In the genomic region with DNA sequence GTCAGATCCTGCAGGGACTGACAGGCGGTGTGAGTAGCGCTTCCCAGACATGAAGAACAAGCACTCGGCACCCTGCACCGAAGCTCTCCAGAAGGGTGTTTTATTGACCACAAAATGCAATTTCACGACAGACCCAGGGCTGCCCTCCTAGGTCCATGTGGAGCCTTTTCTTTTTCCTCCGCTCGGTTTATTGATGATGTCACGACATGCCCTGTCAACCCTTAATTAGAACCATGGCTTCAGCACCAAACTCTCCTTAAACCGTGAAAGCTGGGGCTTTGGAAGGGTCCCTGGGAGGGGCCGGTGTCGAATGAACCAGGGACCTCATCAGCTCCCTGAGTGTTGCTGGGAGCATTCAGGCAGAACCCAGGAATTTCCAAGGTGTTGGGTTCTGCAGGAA, we compare ENCODE assay signal across 26 mouse cellular contexts.
DNase-seq lines count a peak whose midpoint lies in the region; ATAC-seq and TF ChIP-seq lines count a peak whose summit lies in the region.
"Had no signal": no experiment of that assay in that cellular context is flagged by ENCODE, and none has a peak within 500 bp of the region (broad histone marks: within the 10 kb centered on the region; RNA-seq: fewer than 3 reads in every experiment).

No protein-coding gene starts in this region.

- peaks cover 26% of the 10 kb centered on the region for H3K4me1 ChIP-seq in heart, embryonic 12.5 days (replicated peaks)
- H3K4me1 ChIP-seq in G1E (ENCODE audit: insufficient read depth, low read depth, low read length) = no peaks in the 10 kb centered on the region
- peaks cover 64% of the 10 kb centered on the region for H3K4me1 ChIP-seq in embryonic facial prominence, embryonic 10.5 days
- peaks cover 18% of the 10 kb centered on the region for H3K4me1 ChIP-seq in limb, embryonic 11.5 days (ENCODE audit: control insufficient read depth, insufficient read depth, low read length)
- H3K4me1 ChIP-seq in liver, embryonic 12.5 days = no peaks in the 10 kb centered on the region
- H3K4me1 ChIP-seq: forebrain, embryonic 15.5 days had no signal

- intact Hi-C loops in heart, postnatal 10 days (cut with DNase I) = no loop called here

- H3K9ac ChIP-seq in heart, embryonic 12.5 days = no peak overlapping the region
- H3K9ac ChIP-seq in limb, embryonic 11.5 days (ENCODE audit: low read length) = no peak overlapping the region
- H3K9ac ChIP-seq in liver, embryonic 12.5 days = no peak overlapping the region
- H3K9ac ChIP-seq: embryonic facial prominence, embryonic 15.5 days; forebrain, embryonic 15.5 days; heart, embryonic 15.5 days; hindbrain, embryonic 14.5 days; midbrain, embryonic 13.5 days had no signal

- no peak for DNase-seq in heart, postnatal 10 days
- no peak for DNase-seq in G1E (ENCODE audit: low spot score)
- peak; percentile 49 for DNase-seq in embryonic facial prominence, embryonic 10.5 days (ENCODE audit: low spot score)
- no peak for DNase-seq in limb, embryonic 11.5 days (ENCODE audit: low spot score)
- DNase-seq in urinary bladder, adult 2 months (ENCODE audit: low spot score) = no peak
- DNase-seq in cerebellum, adult 9-11 months = no peak
- DNase-seq: adrenal gland, postnatal 14 days; cerebellum, adult 2 months; cerebellum, postnatal 36 days; gastrocnemius, postnatal 25 days; heart, adult 18-20 months; heart, postnatal 4 days; kidney, adult 2 months; kidney, postnatal 4 days; lung, adult 18-20 months; lung, postnatal 14 days; thymus, adult 2 months had no signal

- peaks cover 43% of the 10 kb centered on the region for H3K27me3 ChIP-seq in heart, embryonic 12.5 days (replicated peaks)
- no peaks in the 10 kb centered on the region; the same call in 1 of the 2 replicates for H3K27me3 ChIP-seq in G1E (ENCODE audit: insufficient read depth, low read length)
- peaks cover 93% of the 10 kb centered on the region for H3K27me3 ChIP-seq in embryonic facial prominence, embryonic 10.5 days (replicated peaks; ENCODE audit: low read depth, poor library complexity, severe bottlenecking)
- peaks cover 28% of the 10 kb centered on the region for H3K27me3 ChIP-seq in limb, embryonic 11.5 days (ENCODE audit: control insufficient read depth, insufficient read depth, low read length)
- peaks cover 55% of the 10 kb centered on the region for H3K27me3 ChIP-seq in liver, embryonic 12.5 days (replicated peaks)
- H3K27me3 ChIP-seq: forebrain, embryonic 15.5 days had no signal

- 29% methylated on average over 11 of the region's 11 CpGs for WGBS in heart, embryonic 12.5 days
- WGBS in embryonic facial prominence, embryonic 10.5 days = 30% methylated on average over 11 of the region's 11 CpGs
- 5% methylated on average over 11 of the region's 11 CpGs for WGBS in limb, embryonic 11.5 days
- WGBS in liver, embryonic 12.5 days (ENCODE audit: insufficient replicate concordance) = 52% methylated on average over 11 of the region's 11 CpGs

- H3K27ac ChIP-seq in heart, embryonic 12.5 days (ENCODE audit: poor library complexity, severe bottlenecking) = no peak overlapping the region
- H3K27ac ChIP-seq in embryonic facial prominence, embryonic 10.5 days (replicated peaks) = 0 out of 2 replicates have a peak overlapping the region, but pooled peaks have one; percentile 21
- no peak overlapping the region for H3K27ac ChIP-seq in limb, embryonic 11.5 days (replicated peaks; ENCODE audit: low read depth, low read length)
- H3K27ac ChIP-seq in liver, embryonic 12.5 days = no peak overlapping the region
- H3K27ac ChIP-seq: embryonic facial prominence, embryonic 15.5 days; forebrain, embryonic 15.5 days; heart, embryonic 15.5 days; hindbrain, embryonic 14.5 days; midbrain, embryonic 13.5 days had no signal

- H3K4me3 ChIP-seq in heart, embryonic 12.5 days = no peak overlapping the region
- H3K4me3 ChIP-seq in G1E (ENCODE audit: low read depth, low read length) = 0 out of 2 replicates have a peak overlapping the region, but pooled peaks have one; percentile 20
- 0 out of 2 replicates have a peak overlapping the region, but pooled peaks have one; percentile 8 for H3K4me3 ChIP-seq in embryonic facial prominence, embryonic 10.5 days
- no peak overlapping the region for H3K4me3 ChIP-seq in limb, embryonic 11.5 days (ENCODE audit: low read depth, low read length)
- H3K4me3 ChIP-seq in liver, embryonic 12.5 days = no peak overlapping the region
- H3K4me3 ChIP-seq: embryonic facial prominence, embryonic 15.5 days; forebrain, embryonic 15.5 days; heart, embryonic 15.5 days; midbrain, embryonic 13.5 days had no signal

- 0 out of 2 replicates have a peak overlapping the region, but pooled peaks have one; percentile 3 for H3K4me2 ChIP-seq in heart, embryonic 12.5 days
- H3K4me2 ChIP-seq in limb, embryonic 11.5 days (ENCODE audit: low read depth, severe bottlenecking) = peak overlapping the region; percentile 16; the same call in 1 of the 2 replicates
- no peak overlapping the region for H3K4me2 ChIP-seq in liver, embryonic 12.5 days
- H3K4me2 ChIP-seq: embryonic facial prominence, embryonic 15.5 days; forebrain, embryonic 15.5 days; heart, embryonic 15.5 days; hindbrain, embryonic 14.5 days; liver, embryonic 11.5 days; midbrain, embryonic 13.5 days had no signal

- no peaks in the 10 kb centered on the region for H3K9me3 ChIP-seq in heart, embryonic 12.5 days (replicated peaks)
- H3K9me3 ChIP-seq in G1E (replicated peaks) = peaks cover 98% of the 10 kb centered on the region
- H3K9me3 ChIP-seq in embryonic facial prominence, embryonic 10.5 days = no peaks in the 10 kb centered on the region
- H3K9me3 ChIP-seq in limb, embryonic 11.5 days (ENCODE audit: control insufficient read depth, low read length) = no peaks in the 10 kb centered on the region
- no peaks in the 10 kb centered on the region for H3K9me3 ChIP-seq in liver, embryonic 12.5 days (replicated peaks)
- H3K9me3 ChIP-seq: embryonic facial prominence, embryonic 15.5 days; forebrain, embryonic 15.5 days; heart, embryonic 15.5 days; midbrain, embryonic 13.5 days had no signal

- no peak for ATAC-seq in heart, embryonic 12.5 days (ENCODE audit: insufficient number of reproducible peaks, low FRiP score)
- ATAC-seq in G1E (ENCODE audit: extremely low read depth, insufficient number of reproducible peaks, low FRiP score, poor library complexity, severe bottlenecking) = no peak
- no peak for ATAC-seq in limb, embryonic 11.5 days (ENCODE audit: insufficient number of reproducible peaks, low FRiP score, low TSS enrichment, low read depth)
- no peak for ATAC-seq in liver, embryonic 12.5 days
- ATAC-seq: forebrain, embryonic 15.5 days; inflammation-experienced regulatory T-cells, adult 6 months; midbrain, embryonic 13.5 days had no signal

- no peak for TF ChIP-seq CTCF in G1E (IDR thresholded peaks at IDR 0.05; ENCODE audit: low read depth, low read length)

- H3K36me3 ChIP-seq in heart, embryonic 12.5 days = no peaks in the 10 kb centered on the region
- H3K36me3 ChIP-seq in G1E (replicated peaks) = no peaks in the 10 kb centered on the region
- H3K36me3 ChIP-seq in embryonic facial prominence, embryonic 10.5 days (replicated peaks) = no peaks in the 10 kb centered on the region
- H3K36me3 ChIP-seq in limb, embryonic 11.5 days (ENCODE audit: control insufficient read depth, insufficient read depth, low read length) = no peaks in the 10 kb centered on the region
- no peaks in the 10 kb centered on the region for H3K36me3 ChIP-seq in liver, embryonic 12.5 days
- H3K36me3 ChIP-seq: embryonic facial prominence, embryonic 15.5 days; forebrain, embryonic 15.5 days; heart, embryonic 15.5 days; midbrain, embryonic 13.5 days had no signal

Comparison
In these comparisons a context has a peak if more than half of its experiments do, and no peak if none do; other contexts are left out.
1. H3K4me3 ChIP-seq: peak in G1E (single experiment) and embryonic facial prominence, embryonic 10.5 days (single experiment); none in heart, embryonic 12.5 days (single experiment), limb, embryonic 11.5 days (single experiment) and liver, embryonic 12.5 days (single experiment).